Mouse (Mus musculus): Measurements from ENCODE around the gene Pcgf3. TPM values are rescaled to one million over a fixed set of nuclear protein-coding genes. Genes with fewer than 3 reads are reported as not detected.
A peak's percentile ranks its signal among the peaks of the same experiment; 100 is the strongest.

The Pcgf3 gene
- polyA plus RNA-seq, 1 experiment, result 11.1 TPM

- TF ChIP-seq CTCF (IDR thresholded peaks at IDR 0.05; ENCODE audit: insufficient read depth, low read length), result no peak
- TF ChIP-seq POLR2A (IDR thresholded peaks at IDR 0.05; ENCODE audit: borderline replicate concordance, extremely low read depth, low read depth, low read length), result no peak
- no peak for DNase-seq
- 56% methylated on average over 7 of the region's 7 CpGs for WGBS
- H3K4me1 ChIP-seq (ENCODE audit: control insufficient read depth, insufficient read depth, low read length), result no peaks in the 10 kb centered on the region
- H3K4me3 ChIP-seq (replicated peaks; ENCODE audit: extremely low read depth, low read depth, low read length), result no peak overlapping the region
These were observed 82.7 kb downstream of the Pcgf3 start for GRCm38 (mm10) chr5:108543516-108544291.

GRCm38 (mm10) chr5:108547636-108548035 is 86.6 kb downstream of the Pcgf3 start:
- 86% methylated on average over 5 of the region's 5 CpGs for WGBS
- DNase-seq, result no peak
- H3K4me1 ChIP-seq (ENCODE audit: control insufficient read depth, insufficient read depth, low read length), result no peaks in the 10 kb centered on the region
- no peak overlapping the region for H3K4me3 ChIP-seq (replicated peaks; ENCODE audit: extremely low read depth, low read depth, low read length)
- TF ChIP-seq CTCF (IDR thresholded peaks at IDR 0.05; ENCODE audit: insufficient read depth, low read length), result no peak
- TF ChIP-seq POLR2A (IDR thresholded peaks at IDR 0.05; ENCODE audit: borderline replicate concordance, extremely low read depth, low read depth, low read length), result no peak

GRCm38 (mm10) chr5:108549137-108549488 is 88.1 kb downstream of the Pcgf3 start:
- H3K4me1 ChIP-seq (ENCODE audit: control insufficient read depth, insufficient read depth, low read length), result no peaks in the 10 kb centered on the region
- no peak for TF ChIP-seq CTCF (IDR thresholded peaks at IDR 0.05; ENCODE audit: insufficient read depth, low read length)
- TF ChIP-seq POLR2A (IDR thresholded peaks at IDR 0.05; ENCODE audit: borderline replicate concordance, extremely low read depth, low read depth, low read length), result no peak
- no peak overlapping the region for H3K4me3 ChIP-seq (replicated peaks; ENCODE audit: extremely low read depth, low read depth, low read length)
- DNase-seq, result no peak
- 15% methylated on average over 7 of the region's 7 CpGs for WGBS

GRCm38 (mm10) chr5:108549489-108550206 is 88.6 kb downstream of the Pcgf3 start, which contains the start of gene Cplx1:
Cplx1 (minus strand) TSS chr5:108550024.
- H3K4me3 ChIP-seq (replicated peaks; ENCODE audit: extremely low read depth, low read depth, low read length), result no peak within 1 kb of the TSS
- TF ChIP-seq POLR2A (IDR thresholded peaks at IDR 0.05; ENCODE audit: borderline replicate concordance, extremely low read depth, low read depth, low read length) (no peak), CTCF (IDR thresholded peaks at IDR 0.05; ENCODE audit: insufficient read depth, low read length) (no peak)
- peak; percentile 31 for DNase-seq
- no peaks in the 10 kb centered on the region for H3K4me1 ChIP-seq (ENCODE audit: control insufficient read depth, insufficient read depth, low read length)
- WGBS, result 2% methylated on average over 55 of the region's 56 CpGs

GRCm38 (mm10) chr5:108550207-108550594 is 89.2 kb downstream of the Pcgf3 start:
- TF ChIP-seq POLR2A (IDR thresholded peaks at IDR 0.05; ENCODE audit: borderline replicate concordance, extremely low read depth, low read depth, low read length), result no peak
- no peak for TF ChIP-seq CTCF (IDR thresholded peaks at IDR 0.05; ENCODE audit: insufficient read depth, low read length)
- WGBS, result 5% methylated on average over 16 of the region's 16 CpGs
- Histone ChIP-seq H3K4me3 (replicated peaks; ENCODE audit: extremely low read depth, low read depth, low read length) (no peak overlapping the region), H3K4me1 (ENCODE audit: control insufficient read depth, insufficient read depth, low read length) (no peaks in the 10 kb centered on the region)
- DNase-seq, result no peak

- TF ChIP-seq POLR2A (IDR thresholded peaks at IDR 0.05; ENCODE audit: borderline replicate concordance, extremely low read depth, low read depth, low read length) (no peak), CTCF (IDR thresholded peaks at IDR 0.05; ENCODE audit: insufficient read depth, low read length) (no peak)
- WGBS, result 54% methylated on average over 1 of the region's 1 CpGs
- DNase-seq, result no peak
- Histone ChIP-seq H3K4me1 (ENCODE audit: control insufficient read depth, insufficient read depth, low read length) (no peaks in the 10 kb centered on the region), H3K4me3 (replicated peaks; ENCODE audit: extremely low read depth, low read depth, low read length) (no peak overlapping the region)
These were observed 93.0 kb downstream of the Pcgf3 start for GRCm38 (mm10) chr5:108554041-108554440.

Other genes starting within 250 kb of the Pcgf3 start
- 16.6 and 19.2 TPM in 2 replicates for gene Dr1, start 192.3 kb upstream of the Pcgf3 start, polyA plus RNA-seq (2012; rRNA removed)
- 9.9 and 12.4 TPM in 2 replicates for gene Pigg, start 148.6 kb upstream of the Pcgf3 start, polyA plus RNA-seq (2012; rRNA removed)
- gene Gm42517, start 93.3 kb upstream of the Pcgf3 start, polyA plus RNA-seq (2012; rRNA removed), result 1.7 and 2.3 TPM in 2 replicates
- not detected in 2 replicates for gene Pde6b, start 72.8 kb upstream of the Pcgf3 start, polyA plus RNA-seq (2012; rRNA removed)
- gene Atp5k, start 26.8 kb upstream of the Pcgf3 start, polyA plus RNA-seq (2012; rRNA removed), result 19.3 and 33.6 TPM in 2 replicates
- 6.8 and 9.7 TPM in 2 replicates for gene Mfsd7a, start 12.3 kb upstream of the Pcgf3 start, polyA plus RNA-seq (2012; rRNA removed)
- gene Cplx1, start 88.8 kb downstream of the Pcgf3 start, polyA plus RNA-seq (2012; rRNA removed), result 0.05 and 0.19 TPM in 2 replicates
- gene Gak, start 168.5 kb downstream of the Pcgf3 start, polyA plus RNA-seq (2012; rRNA removed), result 78.8 and 87.5 TPM in 2 replicates
- gene Tmem175, start 168.5 kb downstream of the Pcgf3 start, polyA plus RNA-seq (2012; rRNA removed), result 32.0 and 50.5 TPM in 2 replicates
- 28.4 and 34.5 TPM in 2 replicates for gene Idua, start 199.1 kb downstream of the Pcgf3 start, polyA plus RNA-seq (2012; rRNA removed)
- 24.5 and 27.5 TPM in 2 replicates for gene Dgkq, start 208.4 kb downstream of the Pcgf3 start, polyA plus RNA-seq (2012; rRNA removed)
- 0.05 and 0.11 TPM in 2 replicates for gene Slc26a1, start 214.3 kb downstream of the Pcgf3 start, polyA plus RNA-seq (2012; rRNA removed)
- 48.5 and 48.7 TPM in 2 replicates for gene Fgfrl1, start 231.2 kb downstream of the Pcgf3 start, polyA plus RNA-seq (2012; rRNA removed)